Mouse (Mus musculus) kidney, adult 8-10 months (tissue): ENCODE results near the gene Tomm40l.

ENCODE experiments used
- DNase-seq, 2 experiments: peaks; one replicate each; pipeline ENCODE4 v3.0.0; 2022

Gene Tomm40l

GRCm38 (mm10) chr1:171222238-171223155 is at the start of gene Tomm40l:
Gene Tomm40l (minus strand): TSS chr1:171222514.
- DNase-seq, result peak; percentile 97 to 100

GRCm38 (mm10) chr1:171272086-171272485 is 49.8 kb upstream of the Tomm40l start:
- DNase-seq, result no peak

GRCm38 (mm10) chr1:171271622-171272021 is 49.3 kb upstream of the Tomm40l start:
- no peak for DNase-seq

GRCm38 (mm10) chr1:171271196-171271595 is 48.9 kb upstream of the Tomm40l start:
- DNase-seq, result no peak

- peak; percentile 74 to 82 for DNase-seq
Measured at GRCm38 (mm10) chr1:171270573-171270900, 48.2 kb upstream of the Tomm40l start.

- DNase-seq, result peak; percentile 95 to 97
Measured at GRCm38 (mm10) chr1:171269848-171270572, 47.7 kb upstream of the Tomm40l start, which contains the start of gene B4galt3. Gene B4galt3 (plus strand): TSS chr1:171270328.

GRCm38 (mm10) chr1:171268341-171268740 is 46.0 kb upstream of the Tomm40l start:
- no peak for DNase-seq

- DNase-seq, result no peak
Measured at GRCm38 (mm10) chr1:171265971-171266744, 43.8 kb upstream of the Tomm40l start.

- no peak for DNase-seq
Measured at GRCm38 (mm10) chr1:171263666-171264461, 41.5 kb upstream of the Tomm40l start.

GRCm38 (mm10) chr1:171263185-171263611 is 40.9 kb upstream of the Tomm40l start:
- peak in 1 of 2 experiments; percentile 49 for DNase-seq

GRCm38 (mm10) chr1:171262594-171263130 is 40.3 kb upstream of the Tomm40l start:
- DNase-seq, result peak in 1 of 2 experiments; percentile 62

GRCm38 (mm10) chr1:171260316-171260715 is 38.0 kb upstream of the Tomm40l start:
- DNase-seq, result no peak

- DNase-seq, result no peak
Measured at GRCm38 (mm10) chr1:171258921-171259320, 36.6 kb upstream of the Tomm40l start.

GRCm38 (mm10) chr1:171257781-171258180 is 35.5 kb upstream of the Tomm40l start:
- no peak for DNase-seq

- peak; percentile 50 to 70 for DNase-seq
Measured at GRCm38 (mm10) chr1:171256937-171257548, 34.7 kb upstream of the Tomm40l start.

- peak; percentile 57 to 76 for DNase-seq
Measured at GRCm38 (mm10) chr1:171256095-171256818, 33.9 kb upstream of the Tomm40l start.

GRCm38 (mm10) chr1:171252415-171252814 is 30.1 kb upstream of the Tomm40l start:
- no peak for DNase-seq

- no peak for DNase-seq
Measured at GRCm38 (mm10) chr1:171251594-171252324, 29.4 kb upstream of the Tomm40l start.

GRCm38 (mm10) chr1:171250680-171251593 is 28.6 kb upstream of the Tomm40l start, which contains the start of gene Ndufs2:
Gene Ndufs2 (minus strand): TSS chr1:171251388.
- no peak for DNase-seq
